Mouse (Mus musculus) embryo, embryonic 10 days (tissue): ENCODE measurements around the gene Snx5.

Source experiments
- DNase-seq: peaks from one replicate; pipeline ENCODE4 v3.0.0-alpha.2; 2015; ENCODE audit warnings: low spot score

Gene Snx5

DNA sequence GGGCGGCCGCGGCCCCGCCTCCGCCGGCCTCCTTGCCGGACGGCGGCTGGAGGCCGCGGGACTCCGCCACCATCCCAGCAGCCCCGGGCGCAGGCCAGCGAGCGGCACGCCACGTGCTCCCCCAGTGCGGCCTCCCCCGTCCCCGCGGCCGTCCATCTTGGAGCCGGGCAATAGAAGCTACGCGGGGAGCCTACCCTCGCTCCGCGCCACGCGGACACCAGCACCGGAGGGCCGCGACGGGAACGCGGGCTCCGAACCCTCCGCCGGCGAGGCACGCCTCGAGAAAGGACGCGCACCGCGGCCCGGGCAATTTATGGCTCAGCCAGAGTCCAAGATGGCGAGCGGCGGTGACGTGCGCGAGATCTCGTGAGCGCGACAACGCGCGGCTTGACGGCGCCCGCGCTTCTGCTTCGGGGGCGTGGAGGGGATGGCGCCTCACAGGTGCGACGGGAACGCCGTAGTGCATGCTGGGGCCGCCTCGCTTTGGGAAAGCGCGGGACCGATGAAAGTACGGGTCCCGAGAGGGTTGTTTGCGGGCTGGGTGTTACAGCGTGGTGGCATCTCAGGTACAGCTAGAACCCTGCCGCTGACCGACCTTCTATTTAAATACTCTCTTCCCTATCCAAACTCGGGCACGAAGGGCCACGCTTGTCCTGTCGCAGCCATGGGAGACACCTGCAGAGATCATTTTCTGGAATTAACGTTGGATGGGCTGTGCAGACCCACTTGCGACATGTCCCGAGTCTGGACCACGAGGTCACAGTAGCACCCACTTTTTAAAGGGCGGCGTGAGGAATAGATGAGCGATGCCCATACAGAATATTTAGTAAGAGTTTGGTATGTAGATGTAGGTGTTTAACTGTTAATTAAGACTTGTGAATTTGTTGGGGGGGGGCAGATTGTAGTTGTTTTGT lies at the start of gene Snx5, which contains the start of gene Mgme1:
Snx5 (minus strand) TSS at position 400 of the 914 bp plus-strand sequence.
Mgme1 (plus strand) TSS at position 157 of the 914 bp plus-strand sequence.
- peak; percentile 99 for DNase-seq

DNA sequence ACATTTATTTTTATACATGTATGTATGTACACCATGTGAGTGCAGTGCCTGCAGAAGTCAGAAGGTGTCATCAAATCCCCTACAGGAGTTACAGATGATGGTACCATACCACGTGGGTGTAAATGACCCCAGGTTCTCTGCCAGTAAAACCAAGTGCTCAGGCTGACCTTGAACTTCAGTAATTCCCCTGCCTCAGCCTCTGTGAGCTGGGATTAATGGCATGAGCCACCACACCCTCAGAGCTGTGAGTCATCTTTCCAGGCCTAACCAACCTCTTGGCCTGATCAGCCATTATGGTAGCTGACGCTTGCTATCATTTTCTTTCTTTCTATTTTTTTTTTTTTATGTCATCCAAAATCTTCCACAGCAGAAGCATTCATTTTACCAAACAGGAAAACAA lies 40.7 kb upstream of the Snx5 start:
- no peak for DNase-seq

DNA sequence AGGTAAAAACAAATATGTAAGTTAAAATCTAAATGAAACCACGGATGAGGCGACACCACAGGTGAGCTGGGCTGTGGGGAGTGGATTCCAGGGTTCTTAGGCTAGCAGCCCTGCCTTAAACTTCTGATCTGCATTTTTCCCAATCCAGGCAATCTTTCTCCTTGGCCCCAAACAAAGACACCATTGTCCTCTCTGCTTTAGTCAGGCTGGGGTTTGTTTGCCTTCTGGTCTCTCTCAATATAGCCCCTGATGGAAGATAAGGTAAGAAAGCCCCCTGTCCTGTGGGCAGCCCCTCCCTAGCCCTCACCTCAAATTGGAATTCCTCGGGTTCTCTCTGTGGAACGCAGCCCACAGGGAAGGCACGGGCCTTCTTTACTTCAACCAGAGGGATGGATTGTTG lies 39.6 kb upstream of the Snx5 start:
- DNase-seq, result no peak

DNA sequence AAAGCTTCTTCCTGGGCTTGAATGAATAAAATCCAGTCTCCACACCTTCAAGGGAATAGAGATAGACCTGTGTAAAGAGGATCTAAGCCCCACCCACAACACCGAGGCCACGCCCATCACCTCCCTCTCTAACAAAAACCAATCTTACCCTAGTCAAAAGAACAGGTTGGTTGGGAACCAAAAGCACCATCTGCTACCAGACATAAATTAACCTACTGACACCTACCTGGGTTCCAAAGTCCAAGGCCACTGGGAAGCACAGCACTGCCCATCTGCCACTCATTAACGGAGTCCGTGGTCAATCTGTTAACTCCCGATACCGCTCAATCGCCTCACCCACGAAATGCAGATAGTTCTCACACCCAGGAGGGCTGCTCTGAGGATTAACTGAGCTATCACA lies 37.9 kb upstream of the Snx5 start:
- no peak for DNase-seq

DNA sequence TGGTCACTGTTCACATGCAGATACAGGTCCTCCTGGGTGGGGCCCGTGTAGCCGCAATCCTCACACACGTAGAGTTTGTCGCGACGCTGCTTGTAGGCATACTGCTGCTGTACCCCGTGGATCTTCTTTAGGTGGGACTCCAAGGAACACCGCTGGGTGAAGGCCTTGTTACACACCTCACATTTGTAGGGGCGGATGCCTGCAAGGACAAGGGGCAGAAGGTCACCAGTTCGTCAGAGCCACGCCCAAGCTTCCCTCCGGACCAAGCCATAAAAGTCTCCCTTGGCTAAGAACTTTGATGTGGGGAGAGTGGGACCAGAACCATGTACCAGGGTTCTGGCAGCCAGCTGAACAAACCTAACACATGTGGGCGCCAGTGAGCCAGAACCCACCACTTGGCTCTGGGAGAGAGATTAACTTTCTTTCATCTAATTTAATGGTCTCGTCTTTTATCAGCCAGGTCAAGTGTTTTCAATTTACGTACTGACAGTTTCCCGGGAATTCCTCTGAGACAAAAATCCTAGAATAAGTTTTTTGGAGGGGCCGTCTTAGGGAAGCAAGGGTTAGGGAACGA lies 35.1 kb upstream of the Snx5 start:
- no peak for DNase-seq

DNA sequence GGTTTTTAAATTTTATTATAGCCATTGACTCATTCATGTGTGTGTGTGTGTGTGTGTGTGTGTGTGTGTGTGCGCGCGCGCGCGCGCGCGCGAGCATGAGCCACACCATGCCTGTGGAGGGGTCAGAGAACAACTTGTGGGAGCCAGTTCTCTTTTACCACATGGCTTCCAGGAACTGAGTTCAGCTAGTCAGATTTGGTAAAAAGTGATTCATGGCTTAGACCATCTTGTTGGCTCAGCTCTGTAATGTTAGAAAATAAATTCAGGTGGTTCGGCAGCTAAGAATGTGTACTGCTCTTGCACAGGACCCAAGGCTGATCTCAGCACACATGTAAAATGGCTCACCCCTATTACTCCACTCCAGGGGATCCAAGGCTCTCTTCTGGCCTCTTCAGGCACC lies 30.4 kb upstream of the Snx5 start:
- no peak for DNase-seq

DNA sequence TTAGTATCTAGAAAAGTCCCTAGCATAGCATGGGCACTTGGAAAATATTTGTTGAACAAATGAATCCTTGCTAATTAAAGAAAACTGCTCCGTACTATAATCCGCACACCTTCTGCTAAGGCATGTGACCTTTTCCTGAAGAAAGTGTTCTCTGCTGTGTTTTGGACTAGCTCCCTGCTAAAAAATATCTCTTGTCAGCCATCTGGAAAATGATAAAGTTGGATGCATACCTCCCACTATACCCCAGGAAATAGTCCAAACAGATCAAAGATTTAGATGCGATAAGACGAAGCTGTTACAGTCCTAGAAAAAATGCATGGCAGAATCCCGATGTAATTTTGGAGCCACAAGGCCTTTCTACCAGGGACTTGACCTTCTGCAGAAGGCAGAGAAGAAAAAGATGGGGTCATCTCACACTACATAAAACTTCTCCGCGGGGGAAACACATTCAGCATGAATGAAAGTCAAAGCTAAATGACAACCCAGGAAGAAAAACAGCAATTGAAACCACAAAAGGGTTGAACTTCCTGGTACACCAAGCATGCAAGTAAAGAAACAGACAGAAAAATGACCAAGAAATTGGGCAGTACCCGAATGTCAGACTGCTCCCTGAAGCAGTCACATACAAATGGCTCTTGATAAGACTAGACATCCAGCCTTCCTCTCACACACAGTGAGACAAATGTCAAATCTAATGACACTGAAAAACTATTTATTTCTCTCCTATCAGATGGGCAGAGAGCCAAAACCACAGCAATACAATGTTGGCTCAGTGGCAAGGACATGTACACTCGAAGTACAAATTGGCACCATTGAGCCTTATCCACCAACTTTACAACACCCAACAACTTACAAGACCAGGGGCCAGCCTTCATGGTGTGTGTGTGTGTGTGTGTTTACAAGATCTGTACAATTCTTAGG lies 29.3 kb upstream of the Snx5 start:
- no peak for DNase-seq

DNA sequence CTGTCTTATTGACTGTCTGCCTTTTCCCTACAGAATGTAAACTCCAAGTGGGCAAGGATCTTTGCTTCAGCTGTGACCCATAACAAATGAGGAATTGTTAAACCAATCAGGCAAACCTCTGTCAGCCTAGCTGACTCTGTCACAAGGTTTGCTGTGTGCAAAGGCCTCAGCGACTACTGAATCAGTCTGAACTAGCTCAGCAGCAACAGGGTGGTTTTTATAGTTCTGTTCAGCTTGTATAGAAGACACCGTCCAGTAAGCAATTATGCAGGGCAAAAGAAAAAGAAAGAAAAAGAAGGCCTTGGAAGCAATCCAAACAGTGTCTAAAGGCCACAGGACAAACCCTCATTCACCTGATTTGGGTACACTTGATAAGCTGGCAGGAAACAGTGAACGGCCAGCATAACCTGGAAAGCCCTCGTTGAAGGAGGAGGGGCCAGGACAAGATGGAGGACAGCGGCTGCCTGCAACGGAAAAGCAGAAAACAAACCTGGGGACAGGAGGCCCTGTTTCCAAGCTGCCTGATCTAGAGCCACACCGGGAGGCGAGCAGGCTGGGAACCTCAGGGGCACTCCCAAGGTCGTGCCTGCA lies 24.5 kb upstream of the Snx5 start:
- DNase-seq, result no peak

DNA sequence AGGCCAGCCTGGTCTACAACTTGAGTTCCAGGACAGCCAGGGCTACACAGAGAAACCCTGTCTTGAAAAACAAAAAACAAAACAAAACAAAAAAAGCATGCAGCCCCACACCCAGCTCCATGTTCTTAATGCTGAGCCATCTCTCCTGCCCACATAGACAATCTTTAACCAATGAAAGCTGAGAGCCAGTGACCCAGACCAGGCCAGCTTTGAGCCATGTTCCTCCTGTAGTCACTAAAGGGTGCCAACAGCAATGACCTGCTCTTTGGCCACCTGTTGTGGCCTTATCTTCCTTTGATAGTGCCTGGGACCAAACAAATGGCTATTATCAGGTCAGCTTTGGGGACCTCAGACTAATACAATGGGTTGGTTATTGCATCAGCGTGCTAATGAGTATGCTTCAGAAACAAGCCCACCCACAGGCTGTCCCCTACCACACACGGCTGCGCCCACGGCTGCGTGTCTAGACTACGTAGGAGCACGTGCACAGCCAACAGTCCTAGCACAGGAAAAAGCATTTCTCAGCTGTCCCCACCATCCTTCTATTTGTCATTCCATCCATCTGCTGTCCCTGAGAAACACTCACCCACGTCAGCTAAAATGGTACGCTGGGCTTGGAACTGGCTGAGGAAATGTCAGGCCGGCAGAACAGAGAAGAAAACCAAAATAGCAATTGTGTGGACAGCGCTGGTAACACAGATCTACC lies 21.0 kb upstream of the Snx5 start:
- DNase-seq, result no peak

DNA sequence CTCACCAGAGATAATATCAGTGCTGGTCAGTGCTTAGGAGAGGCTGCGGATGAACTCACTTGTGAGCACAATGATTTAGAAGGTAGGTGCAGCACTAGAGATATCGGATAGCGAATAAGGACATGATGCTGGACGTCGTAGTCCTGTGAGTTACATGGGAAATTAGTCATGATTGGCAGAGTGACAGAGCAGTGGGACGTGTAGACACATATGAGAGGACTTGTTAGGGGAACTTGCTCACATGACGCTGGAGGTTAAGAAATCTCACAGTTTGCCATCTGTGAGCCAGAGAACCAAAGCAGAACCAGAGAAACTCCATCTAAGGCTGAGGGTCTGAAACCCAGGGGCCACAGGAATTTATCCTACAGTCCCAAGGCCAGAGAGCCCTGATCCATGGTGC lies 19.6 kb upstream of the Snx5 start:
- no peak for DNase-seq

DNA sequence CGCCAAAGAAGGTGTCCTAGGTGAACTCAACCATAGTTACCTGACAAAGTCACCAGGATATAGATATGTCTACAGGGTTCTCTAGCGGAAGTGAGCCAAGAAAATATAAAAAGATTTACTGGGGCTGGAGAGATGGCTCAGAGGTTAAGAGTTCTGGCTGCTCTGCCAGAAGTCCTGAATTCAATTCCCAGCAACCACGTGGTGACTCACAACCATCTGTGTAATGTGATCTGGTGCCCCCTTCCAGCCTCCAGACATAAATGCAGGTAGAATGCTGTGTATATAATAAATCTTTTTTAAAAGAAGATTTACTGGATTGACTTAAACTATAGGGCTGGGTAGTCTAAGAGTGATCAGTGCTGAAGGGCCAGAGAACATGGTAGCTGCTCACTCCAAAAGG lies 10.7 kb upstream of the Snx5 start:
- DNase-seq, result no peak

DNA sequence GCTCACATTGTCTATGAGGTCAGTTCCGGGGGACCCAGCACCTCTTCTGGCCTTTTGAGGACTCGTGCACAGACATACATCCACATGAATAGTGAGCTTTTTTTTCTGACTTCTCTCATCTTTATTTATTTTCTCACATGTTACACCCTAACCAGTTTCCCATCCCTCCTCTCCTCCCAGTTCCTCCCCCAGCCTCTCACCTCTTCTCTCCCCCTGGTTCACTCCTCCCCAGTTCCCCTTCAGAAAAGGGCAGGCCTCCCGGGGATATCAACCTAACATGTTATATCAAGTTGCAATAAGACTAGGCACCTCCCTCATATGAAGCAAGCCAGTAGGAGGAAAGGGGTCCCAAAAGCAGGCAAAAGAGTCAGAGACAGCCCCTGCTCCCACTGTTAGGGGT lies 9.9 kb upstream of the Snx5 start:
- DNase-seq, result no peak

DNA sequence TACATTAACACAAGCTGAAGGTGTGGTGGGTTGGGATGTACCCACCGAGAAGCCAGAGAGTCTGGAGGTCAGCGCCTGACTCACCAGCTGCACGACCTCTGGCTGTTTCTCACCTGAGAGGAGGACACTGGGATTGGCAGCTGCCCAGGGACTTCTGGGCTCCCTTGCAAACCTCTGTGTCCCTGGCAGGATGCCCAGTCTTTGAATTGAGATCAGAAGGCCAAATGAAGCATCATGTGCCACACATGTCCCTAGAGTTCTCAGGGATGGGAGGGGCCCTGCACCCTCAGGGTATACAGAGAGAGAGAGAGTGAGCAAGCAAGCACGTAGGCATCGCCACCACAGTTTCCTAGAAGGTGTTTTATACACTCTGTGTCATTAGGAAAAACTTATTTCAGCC lies 9.0 kb upstream of the Snx5 start:
- no peak for DNase-seq

DNA sequence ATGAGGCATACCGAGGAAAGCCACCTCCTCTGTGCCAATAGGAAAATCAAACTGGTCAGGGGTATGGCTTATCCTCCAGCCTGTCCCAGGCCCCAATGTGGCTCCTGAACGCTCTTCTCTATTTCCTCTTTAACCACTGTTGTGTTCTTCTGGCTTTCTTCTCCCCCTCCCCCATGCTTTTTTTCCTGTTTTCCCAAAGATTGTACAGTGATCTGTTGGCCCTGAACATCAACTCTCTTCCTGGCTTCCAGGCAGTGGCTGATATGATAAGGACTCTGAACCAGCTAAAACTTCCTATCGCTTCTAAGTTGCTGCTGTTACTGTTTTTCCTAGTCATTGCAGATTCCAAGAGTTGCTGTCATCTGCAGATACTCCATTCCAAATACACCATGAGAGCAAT lies 6.2 kb upstream of the Snx5 start:
- no peak for DNase-seq

DNA sequence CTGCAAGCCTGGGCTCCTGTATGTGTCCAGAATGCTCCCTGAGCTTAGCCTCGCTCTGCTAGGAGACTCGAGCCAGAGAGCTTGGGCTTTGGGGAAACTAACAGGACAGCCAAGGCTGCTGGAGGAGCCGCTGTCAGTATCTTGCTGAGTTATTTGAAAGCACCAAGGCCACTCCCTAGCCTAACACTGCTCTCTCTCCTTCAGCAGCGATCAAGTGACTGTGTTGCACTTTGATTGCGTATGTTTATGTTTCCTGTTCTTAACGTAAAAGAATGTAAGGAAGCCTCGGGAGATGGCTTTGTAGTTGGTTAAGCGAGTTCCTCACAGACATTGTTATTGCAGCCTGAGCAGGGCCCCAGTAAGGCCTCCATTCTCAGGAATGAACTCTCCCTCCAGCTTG lies 4.0 kb upstream of the Snx5 start:
- DNase-seq, result no peak

DNA sequence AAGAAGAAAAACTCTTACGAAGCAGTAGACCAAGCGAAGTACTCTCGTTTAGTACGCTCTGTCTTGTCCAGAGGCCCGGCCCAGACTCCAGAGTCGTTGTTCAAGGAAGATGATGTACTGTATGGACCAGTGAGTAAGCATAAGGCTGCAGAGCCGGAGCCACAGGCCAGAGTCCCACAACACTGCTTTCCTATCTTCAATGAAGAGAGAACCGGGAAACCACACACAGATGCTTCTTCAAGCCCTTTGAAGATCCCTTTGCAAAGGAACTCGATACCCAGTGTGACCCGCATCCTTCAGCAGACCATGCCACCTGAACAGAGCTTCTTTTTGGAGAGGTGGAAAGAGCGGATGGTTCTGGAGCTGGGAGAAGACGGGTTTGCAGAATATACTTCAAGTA lies 1.4 kb upstream of the Snx5 start:
- DNase-seq, result no peak

DNA sequence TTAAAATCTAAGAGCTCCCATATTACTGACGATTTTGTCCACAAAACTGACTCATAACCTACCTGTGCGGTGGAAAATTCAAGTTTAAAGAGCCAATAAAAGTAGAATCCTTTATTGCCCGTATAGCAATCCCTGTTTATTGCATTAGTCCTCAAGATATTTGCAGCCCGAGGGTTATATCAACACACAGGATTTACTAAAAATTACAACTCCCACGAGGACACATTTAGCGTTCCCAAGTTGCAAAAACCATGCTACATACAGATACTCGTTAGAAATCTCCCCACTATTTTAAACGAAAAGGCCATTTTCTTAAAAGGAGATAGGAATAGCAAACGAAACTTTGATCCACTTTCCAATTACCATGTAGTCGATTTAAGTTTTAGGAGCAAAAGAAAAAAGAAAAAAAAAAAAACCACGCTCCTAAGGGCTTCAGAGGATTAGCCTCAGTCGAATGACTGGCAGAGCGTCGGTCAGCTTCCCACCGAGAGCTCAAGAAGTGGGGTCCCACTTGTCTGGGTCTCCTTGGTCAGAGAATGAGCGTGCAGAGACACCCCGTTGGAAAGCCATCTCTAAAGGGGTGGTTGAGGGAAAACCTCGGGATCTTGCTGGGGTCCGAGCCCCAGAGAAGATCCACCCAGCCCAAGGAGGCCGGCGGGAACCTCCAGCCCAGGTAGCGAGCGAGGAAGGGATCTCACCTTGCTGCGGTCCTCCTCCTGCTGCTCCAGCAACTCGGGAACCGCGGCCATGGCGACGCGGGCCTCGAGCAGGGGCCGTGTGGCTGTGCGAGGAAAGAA lies 829 bp downstream of the Snx5 start:
- DNase-seq, result peak; percentile 46

DNA sequence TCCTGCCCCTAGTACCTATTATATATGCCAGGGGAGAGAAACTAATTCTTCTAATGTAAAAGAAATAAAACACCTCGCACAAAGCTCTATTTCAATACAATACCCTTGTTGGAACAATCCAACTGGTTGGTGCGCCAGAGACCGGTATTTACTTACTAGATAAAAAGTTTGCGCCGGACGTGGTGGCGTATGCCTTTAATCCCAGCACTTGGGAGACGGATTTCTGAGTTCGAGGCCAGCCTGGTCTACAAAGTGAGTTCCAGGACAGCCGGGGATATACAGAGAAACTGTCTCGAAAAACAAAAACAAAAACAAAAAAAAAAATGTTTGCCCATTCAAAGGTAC lies 1.4 kb downstream of the Snx5 start:
- no peak for DNase-seq

DNA sequence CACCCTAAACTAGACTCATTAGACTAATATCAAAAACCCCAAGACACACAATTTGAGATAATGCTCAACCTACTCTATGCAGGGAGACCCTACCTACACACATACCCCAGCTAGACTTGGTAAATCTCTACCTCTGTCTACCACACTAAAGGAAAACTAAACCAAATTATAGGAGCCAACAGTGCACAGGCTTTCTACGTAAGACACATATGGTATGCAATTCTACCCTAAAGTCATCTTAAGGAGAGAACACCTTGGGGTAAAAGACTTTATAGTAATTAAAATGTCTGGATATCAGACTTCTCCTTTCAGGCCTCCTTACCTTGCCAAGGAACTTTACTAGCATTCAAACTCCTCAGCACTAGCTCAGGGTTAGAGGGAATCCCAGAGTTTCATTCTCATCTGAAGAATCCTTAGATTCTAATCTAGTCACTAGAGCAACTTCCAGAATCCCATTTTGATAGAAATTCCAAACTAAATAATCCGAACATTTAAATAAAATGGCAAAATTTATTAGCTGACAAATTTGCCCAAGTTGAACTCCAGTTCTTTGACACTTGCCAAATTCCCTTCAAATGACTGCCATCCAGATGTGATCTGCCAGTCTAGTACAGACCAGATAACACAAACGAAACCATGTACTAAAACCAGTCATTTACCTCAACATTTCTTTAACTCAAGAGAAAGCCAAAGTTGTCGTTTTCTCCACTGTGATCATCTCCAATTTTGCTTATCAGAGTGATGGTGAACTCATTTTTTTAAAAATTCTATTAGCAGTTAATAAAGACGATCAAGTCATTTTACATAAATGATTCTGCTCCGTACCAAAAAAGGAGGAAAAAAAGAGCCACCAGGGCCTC lies 2.0 kb downstream of the Snx5 start:
- no peak for DNase-seq

DNA sequence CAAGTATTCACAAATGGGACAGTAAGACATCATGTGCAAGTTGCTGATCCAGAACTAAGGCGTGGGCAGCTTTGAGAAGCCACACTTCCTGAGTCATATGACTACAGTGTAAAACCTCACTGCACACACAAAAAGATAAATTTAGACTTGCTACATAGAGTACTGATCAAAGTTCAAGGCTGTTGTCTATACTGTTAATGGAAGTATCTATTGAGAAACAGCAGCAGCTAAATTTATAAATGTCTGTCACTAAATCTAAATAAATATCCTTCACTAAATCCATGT lies 3.0 kb downstream of the Snx5 start:
- no peak for DNase-seq
